Mouse (Mus musculus) heart, embryonic 16.5 days (tissue): ENCODE data around the gene Cluh. TPM values are rescaled to one million over a fixed set of nuclear protein-coding genes. Genes with fewer than 3 reads are reported as not detected.

Source experiments
- ATAC-seq: fragments of 200-750 bp; cut with Nextera tagmentation; replicated peaks from 2 replicates; pipeline ENCODE4 v1.8.0; 2017; ENCODE audit warnings: moderate number of reproducible peaks; ENCODE audit not compliant: insufficient read depth, low FRiP score; ENCODE audit errors: extremely low read depth
- H3K27ac ChIP-seq: fragments of 300-500 bp; sonication (generic); 2 replicates; pipeline ENCODE4 v1.5.1; 2014; ENCODE audit warnings: mild to moderate bottlenecking, low read length, control low read depth, moderate library complexity
- H3K27me3 ChIP-seq: fragments of 300-500 bp; sonication (generic); 2 replicates; pipeline ENCODE4 v1.6.1; 2014; ENCODE audit warnings: low read length, mixed read lengths; ENCODE audit not compliant: control insufficient read depth, insufficient read depth
- H3K36me3 ChIP-seq: fragments of 300-500 bp; sonication (generic); 2 replicates; pipeline ENCODE4 v1.6.1; 2014; ENCODE audit not compliant: control insufficient read depth, insufficient read depth
- H3K4me1 ChIP-seq: fragments of 300-500 bp; sonication (generic); 2 replicates; pipeline ENCODE4 v1.6.1; 2014; ENCODE audit warnings: low read length, mixed read lengths; ENCODE audit not compliant: control insufficient read depth, insufficient read depth
- H3K4me2 ChIP-seq: fragments of 300-500 bp; sonication (generic); 2 replicates; pipeline ENCODE4 v1.6.1; 2014; ENCODE audit warnings: low read depth, mild to moderate bottlenecking, control low read depth, low read length
- H3K4me3 ChIP-seq: fragments of 300-500 bp; sonication (generic); 2 replicates; pipeline ENCODE4 v1.5.1; 2014; ENCODE audit warnings: mild to moderate bottlenecking, control low read depth, low read length
- H3K9ac ChIP-seq: fragments of 300-500 bp; sonication (generic); 2 replicates; pipeline ENCODE4 v1.6.1; 2014; ENCODE audit warnings: low read length, control low read depth
- H3K9me3 ChIP-seq: fragments of 300-500 bp; sonication (generic); replicated peaks from 2 replicates; pipeline ENCODE4 v1.6.1; 2016; ENCODE audit warnings: low read length; ENCODE audit not compliant: control insufficient read depth
- WGBS: fragments of 180-500 bp; shearing (Covaris S2); extraction: QIAGEN DNeasy Blood & Tissue Kit; methylation state at CpG from one replicate; pipeline ENCODE4 v1.1.7; 2014; 5-methylcytosine and 5-hydroxymethylcytosine counted together
- polyA plus RNA-seq: library from polyadenylated mRNA; unstranded; fragments of >200 nt; fragmentation: Nextera tagmentation; extraction: Ambion mirVana; gene quantifications from 2 replicates; pipeline ENCODE4 v1.2.1, GENCODE M21; 2015

Cluh gene
- 63.0 and 73.4 TPM in 2 replicates for polyA plus RNA-seq

- WGBS: under 1% methylated on average over 55 of the region's 58 CpGs
- H3K36me3 ChIP-seq: no peaks in the 10 kb centered on the region
- H3K9ac ChIP-seq: peak within 1 kb of the TSS; percentile 98
- H3K4me2 ChIP-seq: peak within 1 kb of the TSS; percentile 64
- ATAC-seq: peak; percentile 84
- H3K27ac ChIP-seq: peak within 1 kb of the TSS; percentile 93
- H3K4me3 ChIP-seq: peak within 1 kb of the TSS; percentile 75
- H3K9me3 ChIP-seq: no peaks in the 10 kb centered on the region
- H3K4me1 ChIP-seq: peaks cover 40% of the 10 kb centered on the region
- H3K27me3 ChIP-seq: no peaks in the 10 kb centered on the region
Observed at GRCm38 (mm10) chr11:74649095-74649646, at the start of gene Cluh. Gene Cluh, plus strand, starts transcription at chr11:74649495.

GRCm38 (mm10) chr11:74602286-74602685, 47.0 kb upstream of the Cluh start:
- no peak overlapping the region for H3K4me3 ChIP-seq
- WGBS: 84% methylated on average over 1 of the region's 1 CpGs

GRCm38 (mm10) chr11:74610068-74610467, 39.2 kb upstream of the Cluh start:
- Histone ChIP-seq H3K9me3 (no peaks in the 10 kb centered on the region), H3K27ac (no peak overlapping the region), H3K4me1 (0 out of 2 replicates have a peak, but pooled peaks cover 10% of the 10 kb centered on the region), H3K36me3 (no peaks in the 10 kb centered on the region), H3K4me2 (no peak overlapping the region), H3K27me3 (peaks cover 31% of the 10 kb centered on the region), H3K9ac (no peak overlapping the region), H3K4me3 (peak overlapping the region; percentile 48)
- ATAC-seq: no peak
- WGBS: 22% methylated on average over 5 of the region's 5 CpGs

More at GRCm38 (mm10) chr11:74602286-74602685, 47.0 kb upstream of the Cluh start:
- no peaks in the 10 kb centered on the region for H3K4me1 ChIP-seq
- no peak overlapping the region for H3K4me2 ChIP-seq
- H3K27me3 ChIP-seq: no peaks in the 10 kb centered on the region
- H3K36me3 ChIP-seq: no peaks in the 10 kb centered on the region
- 0 out of 2 replicates have a peak, but pooled peaks cover 3% of the 10 kb centered on the region for H3K9me3 ChIP-seq
- no peak for ATAC-seq
- H3K27ac ChIP-seq: no peak overlapping the region
- H3K9ac ChIP-seq: no peak overlapping the region

- ATAC-seq: no peak
- Histone ChIP-seq H3K9ac (peak within 1 kb of the TSS; percentile 42; the same call in 1 of the 2 replicates), H3K27ac (no peak within 1 kb of the TSS), H3K4me1 (0 out of 2 replicates have a peak, but pooled peaks cover 10% of the 10 kb centered on the region), H3K4me3 (peak within 1 kb of the TSS; percentile 48), H3K9me3 (no peaks in the 10 kb centered on the region), H3K4me2 (peak within 1 kb of the TSS; percentile 74), H3K27me3 (peaks cover 34% of the 10 kb centered on the region), H3K36me3 (no peaks in the 10 kb centered on the region)
- WGBS: 2% methylated on average over 50 of the region's 50 CpGs
Observed at GRCm38 (mm10) chr11:74610545-74611176, 38.6 kb upstream of the Cluh start, which contains the start of gene Rap1gap2. Gene Rap1gap2, minus strand, starts transcription at chr11:74610915.

- Histone ChIP-seq H3K9ac (no peak overlapping the region), H3K4me2 (peak overlapping the region; percentile 74; the same call in 1 of the 2 replicates), H3K4me3 (peak overlapping the region; percentile 48), H3K27me3 (peaks cover 34% of the 10 kb centered on the region), H3K4me1 (0 out of 2 replicates have a peak, but pooled peaks cover 10% of the 10 kb centered on the region), H3K36me3 (no peaks in the 10 kb centered on the region), H3K27ac (no peak overlapping the region), H3K9me3 (no peaks in the 10 kb centered on the region)
- no peak for ATAC-seq
- 11% methylated on average over 7 of the region's 7 CpGs for WGBS
Observed at GRCm38 (mm10) chr11:74611437-74611836, 37.9 kb upstream of the Cluh start.

- no peaks in the 10 kb centered on the region for H3K9me3 ChIP-seq
- 0 out of 2 replicates have a peak, but pooled peaks cover 10% of the 10 kb centered on the region for H3K4me1 ChIP-seq
- no peak overlapping the region for H3K27ac ChIP-seq
- H3K4me2 ChIP-seq: no peak overlapping the region
- H3K36me3 ChIP-seq: no peaks in the 10 kb centered on the region
- 56% methylated on average over 4 of the region's 4 CpGs for WGBS
- H3K4me3 ChIP-seq: no peak overlapping the region
- H3K27me3 ChIP-seq: peaks cover 31% of the 10 kb centered on the region
- no peak overlapping the region for H3K9ac ChIP-seq
- ATAC-seq: no peak
Observed at GRCm38 (mm10) chr11:74613428-74613827, 35.9 kb upstream of the Cluh start.

GRCm38 (mm10) chr11:74615571-74615970, 33.7 kb upstream of the Cluh start:
- Histone ChIP-seq H3K4me2 (no peak overlapping the region), H3K9ac (no peak overlapping the region), H3K4me1 (peaks cover 7% of the 10 kb centered on the region; the same call in 1 of the 2 replicates), H3K4me3 (no peak overlapping the region), H3K36me3 (no peaks in the 10 kb centered on the region), H3K27ac (no peak overlapping the region), H3K9me3 (no peaks in the 10 kb centered on the region), H3K27me3 (peaks cover 39% of the 10 kb centered on the region)
- 49% methylated on average over 5 of the region's 5 CpGs for WGBS
- no peak for ATAC-seq

GRCm38 (mm10) chr11:74619201-74619955, 29.9 kb upstream of the Cluh start, which contains the start of gene Ccdc92b:
Gene Ccdc92b, plus strand, starts transcription at chr11:74619605.
- Histone ChIP-seq H3K4me1 (no peaks in the 10 kb centered on the region; the same call in 1 of the 2 replicates), H3K27ac (no peak within 1 kb of the TSS), H3K27me3 (peaks cover 33% of the 10 kb centered on the region), H3K4me2 (peak within 1 kb of the TSS; percentile 56), H3K9me3 (no peaks in the 10 kb centered on the region), H3K36me3 (no peaks in the 10 kb centered on the region), H3K9ac (no peak within 1 kb of the TSS), H3K4me3 (peak within 1 kb of the TSS; percentile 19)
- peak; percentile 75; the same call in 1 of the 2 replicates for ATAC-seq
- 2% methylated on average over 55 of the region's 63 CpGs for WGBS
